Mouse (Mus musculus): ENCODE measurements around the gene Smim14. TPM values are rescaled to one million over a fixed set of nuclear protein-coding genes. Genes with fewer than 3 reads are reported as not detected.
"Not testable (repeated sequence)": the region's sequence is repeated elsewhere in the genome, so short reads cannot be mapped to it uniquely, and the experiment has no call there.

The Smim14 gene
- total RNA-seq (2021), result 10 to 100 TPM; 29.5 to 32.5 TPM
- long read RNA-seq, experiment 1, full-length matches to known transcripts, result 23 of 31 reads
- long read RNA-seq, experiment 1, partial matches to known transcripts, result 2 of 31 reads
- long read RNA-seq, experiment 1, other reads (novel, unspliced or antisense), result 6 of 31 reads
- long read RNA-seq, experiment 2, full-length matches to known transcripts, result 40 of 41 reads
- long read RNA-seq, experiment 2, partial matches to known transcripts, result 0 of 41 reads
- long read RNA-seq, experiment 2, other reads (novel, unspliced or antisense), result 1 of 41 reads

GRCm38 (mm10) chr5:65536751-65537419 lies at the start of gene Smim14, which contains the start of gene Ube2k:
TSS of gene Smim14 (minus strand) at chr5:65537184.
TSS of gene Ube2k (plus strand) at chr5:65537233.
- DNase-seq, result peak; percentile 90 to 92
- intact Hi-C loops (cut with DNase I), result loop anchor here (1.0 kb wide), 1 partner anchor 45 kb away; the partner anchor contains the start of gene Gm43552

GRCm38 (mm10) chr5:65586291-65586690 lies 49.3 kb upstream of the Smim14 start:
- intact Hi-C loops (cut with DNase I), result no loop called here
- DNase-seq, result no peak

- DNase-seq, result no peak
- intact Hi-C loops (cut with DNase I), result no loop called here
Measured at GRCm38 (mm10) chr5:65578545-65578944, 41.6 kb upstream of the Smim14 start.

GRCm38 (mm10) chr5:65575896-65576295 lies 38.9 kb upstream of the Smim14 start:
- intact Hi-C loops (cut with DNase I), result no loop called here
- no peak for DNase-seq

GRCm38 (mm10) chr5:65574876-65575275 lies 37.9 kb upstream of the Smim14 start:
- no peak for DNase-seq
- intact Hi-C loops (cut with DNase I), result no loop called here

GRCm38 (mm10) chr5:65565486-65565885 lies 28.5 kb upstream of the Smim14 start:
- DNase-seq, result no peak
- intact Hi-C loops (cut with DNase I), result no loop called here

- intact Hi-C loops (cut with DNase I), result no loop called here
- no peak for DNase-seq
Measured at GRCm38 (mm10) chr5:65561125-65561893, 24.3 kb upstream of the Smim14 start.

- no peak for DNase-seq
- intact Hi-C loops (cut with DNase I), result no loop called here
Measured at GRCm38 (mm10) chr5:65557109-65557508, 20.1 kb upstream of the Smim14 start.

GRCm38 (mm10) chr5:65549677-65550076 lies 12.7 kb upstream of the Smim14 start:
- intact Hi-C loops (cut with DNase I), result no loop called here
- no peak for DNase-seq

- no peak for DNase-seq
- intact Hi-C loops (cut with DNase I), result no loop called here
Measured at GRCm38 (mm10) chr5:65544616-65545015, 7.6 kb upstream of the Smim14 start.

GRCm38 (mm10) chr5:65543491-65543890 lies 6.5 kb upstream of the Smim14 start:
- intact Hi-C loops (cut with DNase I), result no loop called here
- no peak for DNase-seq

GRCm38 (mm10) chr5:65541889-65542288 lies 4.9 kb upstream of the Smim14 start:
- no peak for DNase-seq
- intact Hi-C loops (cut with DNase I), result no loop called here

- no peak for DNase-seq
- intact Hi-C loops (cut with DNase I), result no loop called here
Measured at GRCm38 (mm10) chr5:65539786-65540185, 2.8 kb upstream of the Smim14 start.

GRCm38 (mm10) chr5:65538829-65539228 lies 1.8 kb upstream of the Smim14 start:
- no peak for DNase-seq
- intact Hi-C loops (cut with DNase I), result no loop called here

- intact Hi-C loops (cut with DNase I), result no loop called here
- no peak for DNase-seq
Measured at GRCm38 (mm10) chr5:65538121-65538520, 1.1 kb upstream of the Smim14 start.

GRCm38 (mm10) chr5:65537420-65538071 lies 562 bp upstream of the Smim14 start:
- DNase-seq, result peak in 1 of 2 experiments; percentile 15

GRCm38 (mm10) chr5:65536068-65536465 lies 917 bp downstream of the Smim14 start:
- DNase-seq; intact Hi-C loops (cut with DNase I): not testable (repeated sequence)

More at GRCm38 (mm10) chr5:65537420-65538071, 562 bp upstream of the Smim14 start:
- intact Hi-C loops (cut with DNase I), result loop anchor here (1.0 kb wide), 1 partner anchor 45 kb away; the partner anchor contains the start of gene Gm43552

GRCm38 (mm10) chr5:65535457-65536067 lies 1.4 kb downstream of the Smim14 start:
- no peak for DNase-seq
- intact Hi-C loops (cut with DNase I), result loop anchor here (1.0 kb wide), 1 partner anchor 162 kb away; no protein-coding TSS in a partner anchor

- intact Hi-C loops (cut with DNase I), result no loop called here
Measured at GRCm38 (mm10) chr5:65534496-65534895, 2.5 kb downstream of the Smim14 start.

GRCm38 (mm10) chr5:65531283-65531682 lies 5.7 kb downstream of the Smim14 start:
- intact Hi-C loops (cut with DNase I), result no loop called here
- DNase-seq, result no peak

More at GRCm38 (mm10) chr5:65534496-65534895, 2.5 kb downstream of the Smim14 start:
- no peak for DNase-seq

Measured in gastrocnemius, postnatal 36 days (tissue).